Mouse (Mus musculus) lung, postnatal 0 days (tissue): Measurements from ENCODE around the gene Tmem106b.

Experiments
- CTCF ChIP-seq: IDR thresholded peaks from 2 replicates; pipeline ENCODE4 v1.5.1; 2016; ENCODE audit warnings: antibody characterized with exemption, mild to moderate bottlenecking
- EP300 ChIP-seq: IDR thresholded peaks from 2 replicates; pipeline ENCODE4 v1.6.1; 2016; ENCODE audit warnings: antibody characterized with exemption, mild to moderate bottlenecking, control low read depth

DNA sequence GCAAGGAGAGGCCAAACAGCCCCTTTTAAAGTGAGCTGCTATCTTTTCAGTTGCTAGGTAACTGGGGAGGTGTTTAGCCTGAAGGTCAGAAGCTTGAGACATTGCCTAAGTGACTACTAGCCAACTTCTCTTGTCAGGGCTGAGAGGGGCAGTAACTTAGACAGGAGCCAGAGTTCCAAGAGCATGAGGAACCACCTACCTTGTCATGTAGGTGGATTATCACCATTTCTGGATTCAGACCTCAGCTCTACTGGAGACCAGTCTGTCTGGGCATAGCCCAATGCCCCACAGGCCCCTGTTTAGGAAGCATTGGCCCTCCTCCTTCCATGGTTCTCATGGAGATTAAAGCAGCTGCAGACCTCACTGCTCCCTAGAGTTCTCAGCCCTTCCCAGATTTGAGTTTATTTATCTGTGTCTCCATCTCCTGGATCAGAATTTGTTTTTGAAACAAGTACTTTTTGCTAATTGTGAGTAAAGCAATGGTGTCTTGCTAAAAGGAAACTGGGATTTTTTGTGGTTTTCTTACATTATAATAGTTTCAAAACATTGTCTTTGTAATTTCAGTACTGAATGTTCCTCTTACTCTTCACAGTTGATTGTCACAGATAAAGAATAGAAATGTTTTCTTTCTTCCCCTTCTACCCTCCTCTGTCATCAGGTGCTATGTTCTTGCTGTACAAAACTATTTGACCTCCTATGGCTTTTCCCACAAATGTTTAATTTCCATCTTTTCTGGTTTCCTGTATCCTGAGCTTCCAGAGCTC is 8.1 kb upstream of the Tmem106b start:
- no peak for TF ChIP-seq CTCF
- TF ChIP-seq EP300, result no peak
